Mouse (Mus musculus) heart, adult 2 months (tissue): ENCODE data around the gene Rnf34.

Source experiments
- CTCF ChIP-seq: fragments of 200-600 bp; IDR thresholded peaks from 2 replicates; pipeline ENCODE4 v1.8.1; 2022; ENCODE audit warnings: antibody characterized with exemption, mild to moderate bottlenecking, moderate library complexity
- EP300 ChIP-seq: fragments of 200-500 bp; IDR thresholded peaks from 2 replicates; pipeline ENCODE4 v1.6.1; 2011; ENCODE audit warnings: low read depth, low read length, control low read depth; ENCODE audit not compliant: insufficient read depth
- POLR2A ChIP-seq: fragments of 200-500 bp; IDR thresholded peaks from 2 replicates; pipeline ENCODE4 v1.6.1; 2011; ENCODE audit warnings: mild to moderate bottlenecking, low read depth, low read length, control low read depth; ENCODE audit not compliant: insufficient read depth

DNA sequence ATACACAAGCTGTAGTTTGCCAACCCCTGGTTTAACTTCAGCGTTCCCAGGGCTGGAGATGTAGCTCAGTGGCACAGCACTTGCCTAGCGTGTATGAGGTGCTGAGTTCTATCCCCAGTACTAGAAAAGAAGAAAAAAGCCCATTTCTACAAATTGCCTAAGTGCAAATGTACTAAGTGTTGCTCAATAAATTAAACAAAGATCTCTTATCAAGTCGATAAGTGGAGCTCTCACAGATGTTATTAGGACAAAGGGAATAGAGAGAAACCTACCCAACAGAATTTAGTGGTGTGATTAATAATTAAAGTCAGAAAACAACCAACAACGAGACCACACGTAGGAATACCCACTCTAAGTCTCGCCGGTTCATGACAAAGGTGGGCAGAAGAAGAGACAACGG, 48.2 kb upstream of the Rnf34 start:
- no peak for TF ChIP-seq POLR2A
- TF ChIP-seq CTCF: no peak
- no peak for TF ChIP-seq EP300
